Mouse (Mus musculus): Measurements from ENCODE around the gene Nedd9. TPM values are rescaled to one million over a fixed set of nuclear protein-coding genes. Genes with fewer than 3 reads are reported as not detected.

The Nedd9 gene
- polyA plus RNA-seq, 1 experiment from 2014 or later = 25.0 TPM

GRCm38 (mm10) chr13:41390698-41391097, 96.5 kb downstream of the Nedd9 start:
- no peaks in the 10 kb centered on the region for H3K36me3 ChIP-seq (ENCODE audit: control insufficient read depth, insufficient read depth, low read length)
- H3K27me3 ChIP-seq (ENCODE audit: control insufficient read depth, insufficient read depth, low read length) = no peaks in the 10 kb centered on the region
- no peaks in the 10 kb centered on the region for H3K9me3 ChIP-seq (replicated peaks; ENCODE audit: control insufficient read depth, low read length)
- H3K4me2 ChIP-seq (ENCODE audit: low read depth, low read length) = no peak overlapping the region
- no peak overlapping the region for H3K9ac ChIP-seq (ENCODE audit: low read length)
- H3K4me1 ChIP-seq (ENCODE audit: control insufficient read depth, insufficient read depth, low read length) = no peaks in the 10 kb centered on the region
- 94% methylated on average over 2 of the region's 2 CpGs for WGBS
- no peak for ATAC-seq (ENCODE audit: insufficient read depth, low FRiP score)
- no peak overlapping the region for H3K27ac ChIP-seq (ENCODE audit: low read length)
- no peak overlapping the region for H3K4me3 ChIP-seq (replicated peaks; ENCODE audit: low read length)

GRCm38 (mm10) chr13:41386581-41386980, 100.6 kb downstream of the Nedd9 start:
- no peak overlapping the region for H3K4me3 ChIP-seq (replicated peaks; ENCODE audit: low read length)
- no peak for ATAC-seq (ENCODE audit: insufficient read depth, low FRiP score)
- H3K27ac ChIP-seq (ENCODE audit: low read length) = no peak overlapping the region
- H3K36me3 ChIP-seq (ENCODE audit: control insufficient read depth, insufficient read depth, low read length) = no peaks in the 10 kb centered on the region
- H3K9me3 ChIP-seq (replicated peaks; ENCODE audit: control insufficient read depth, low read length) = no peaks in the 10 kb centered on the region
- H3K4me1 ChIP-seq (ENCODE audit: control insufficient read depth, insufficient read depth, low read length) = no peaks in the 10 kb centered on the region
- H3K27me3 ChIP-seq (ENCODE audit: control insufficient read depth, insufficient read depth, low read length) = no peaks in the 10 kb centered on the region
- 42% methylated on average over 4 of the region's 4 CpGs for WGBS
- H3K9ac ChIP-seq (ENCODE audit: low read length) = no peak overlapping the region
- no peak overlapping the region for H3K4me2 ChIP-seq (ENCODE audit: low read depth, low read length)

GRCm38 (mm10) chr13:41384896-41385295, 102.3 kb downstream of the Nedd9 start:
- ATAC-seq (ENCODE audit: insufficient read depth, low FRiP score) = no peak
- Histone ChIP-seq H3K4me2 (ENCODE audit: low read depth, low read length) (no peak overlapping the region), H3K4me1 (ENCODE audit: control insufficient read depth, insufficient read depth, low read length) (no peaks in the 10 kb centered on the region), H3K9ac (ENCODE audit: low read length) (no peak overlapping the region), H3K4me3 (replicated peaks; ENCODE audit: low read length) (no peak overlapping the region), H3K9me3 (replicated peaks; ENCODE audit: control insufficient read depth, low read length) (no peaks in the 10 kb centered on the region), H3K27ac (ENCODE audit: low read length) (no peak overlapping the region), H3K27me3 (ENCODE audit: control insufficient read depth, insufficient read depth, low read length) (no peaks in the 10 kb centered on the region), H3K36me3 (ENCODE audit: control insufficient read depth, insufficient read depth, low read length) (no peaks in the 10 kb centered on the region)
- whole genome bisulfite sequencing = 52% methylated on average over 4 of the region's 4 CpGs

GRCm38 (mm10) chr13:41382635-41383034, 104.5 kb downstream of the Nedd9 start:
- Histone ChIP-seq H3K4me2 (ENCODE audit: low read depth, low read length) (no peak overlapping the region), H3K27ac (ENCODE audit: low read length) (no peak overlapping the region), H3K9ac (ENCODE audit: low read length) (no peak overlapping the region), H3K4me3 (replicated peaks; ENCODE audit: low read length) (no peak overlapping the region), H3K9me3 (replicated peaks; ENCODE audit: control insufficient read depth, low read length) (no peaks in the 10 kb centered on the region), H3K36me3 (ENCODE audit: control insufficient read depth, insufficient read depth, low read length) (no peaks in the 10 kb centered on the region), H3K4me1 (ENCODE audit: control insufficient read depth, insufficient read depth, low read length) (no peaks in the 10 kb centered on the region), H3K27me3 (ENCODE audit: control insufficient read depth, insufficient read depth, low read length) (no peaks in the 10 kb centered on the region)
- no peak for ATAC-seq (ENCODE audit: insufficient read depth, low FRiP score)

GRCm38 (mm10) chr13:41381806-41382546, 105.2 kb downstream of the Nedd9 start:
- H3K4me1 ChIP-seq (ENCODE audit: control insufficient read depth, insufficient read depth, low read length) = no peaks in the 10 kb centered on the region
- ATAC-seq (ENCODE audit: insufficient read depth, low FRiP score) = no peak
- no peak overlapping the region for H3K27ac ChIP-seq (ENCODE audit: low read length)
- no peak overlapping the region for H3K4me3 ChIP-seq (replicated peaks; ENCODE audit: low read length)
- H3K36me3 ChIP-seq (ENCODE audit: control insufficient read depth, insufficient read depth, low read length) = no peaks in the 10 kb centered on the region
- WGBS = 74% methylated on average over 5 of the region's 5 CpGs
- no peaks in the 10 kb centered on the region for H3K9me3 ChIP-seq (replicated peaks; ENCODE audit: control insufficient read depth, low read length)
- H3K27me3 ChIP-seq (ENCODE audit: control insufficient read depth, insufficient read depth, low read length) = no peaks in the 10 kb centered on the region
- no peak overlapping the region for H3K9ac ChIP-seq (ENCODE audit: low read length)
- H3K4me2 ChIP-seq (ENCODE audit: low read depth, low read length) = no peak overlapping the region

GRCm38 (mm10) chr13:41381041-41381805, 105.9 kb downstream of the Nedd9 start:
- Histone ChIP-seq H3K9ac (ENCODE audit: low read length) (no peak overlapping the region), H3K9me3 (replicated peaks; ENCODE audit: control insufficient read depth, low read length) (no peaks in the 10 kb centered on the region), H3K4me1 (ENCODE audit: control insufficient read depth, insufficient read depth, low read length) (no peaks in the 10 kb centered on the region), H3K36me3 (ENCODE audit: control insufficient read depth, insufficient read depth, low read length) (no peaks in the 10 kb centered on the region), H3K4me2 (ENCODE audit: low read depth, low read length) (no peak overlapping the region), H3K4me3 (replicated peaks; ENCODE audit: low read length) (no peak overlapping the region), H3K27ac (ENCODE audit: low read length) (no peak overlapping the region), H3K27me3 (ENCODE audit: control insufficient read depth, insufficient read depth, low read length) (no peaks in the 10 kb centered on the region)
- no peak for ATAC-seq (ENCODE audit: insufficient read depth, low FRiP score)
- 79% methylated on average over 7 of the region's 7 CpGs for WGBS

GRCm38 (mm10) chr13:41379951-41380465, 107.2 kb downstream of the Nedd9 start:
- H3K36me3 ChIP-seq (ENCODE audit: control insufficient read depth, insufficient read depth, low read length) = no peaks in the 10 kb centered on the region
- no peak overlapping the region for H3K4me3 ChIP-seq (replicated peaks; ENCODE audit: low read length)
- no peak overlapping the region for H3K4me2 ChIP-seq (ENCODE audit: low read depth, low read length)
- WGBS = 85% methylated on average over 4 of the region's 4 CpGs
- no peaks in the 10 kb centered on the region for H3K27me3 ChIP-seq (ENCODE audit: control insufficient read depth, insufficient read depth, low read length)
- no peaks in the 10 kb centered on the region for H3K4me1 ChIP-seq (ENCODE audit: control insufficient read depth, insufficient read depth, low read length)
- no peak overlapping the region for H3K9ac ChIP-seq (ENCODE audit: low read length)
- no peak for ATAC-seq (ENCODE audit: insufficient read depth, low FRiP score)
- H3K9me3 ChIP-seq (replicated peaks; ENCODE audit: control insufficient read depth, low read length) = no peaks in the 10 kb centered on the region
- no peak overlapping the region for H3K27ac ChIP-seq (ENCODE audit: low read length)

GRCm38 (mm10) chr13:41378462-41378861, 108.7 kb downstream of the Nedd9 start:
- Histone ChIP-seq H3K9ac (ENCODE audit: low read length) (no peak overlapping the region), H3K27me3 (ENCODE audit: control insufficient read depth, insufficient read depth, low read length) (no peaks in the 10 kb centered on the region), H3K4me1 (ENCODE audit: control insufficient read depth, insufficient read depth, low read length) (no peaks in the 10 kb centered on the region), H3K9me3 (replicated peaks; ENCODE audit: control insufficient read depth, low read length) (no peaks in the 10 kb centered on the region), H3K36me3 (ENCODE audit: control insufficient read depth, insufficient read depth, low read length) (no peaks in the 10 kb centered on the region), H3K27ac (ENCODE audit: low read length) (no peak overlapping the region), H3K4me2 (ENCODE audit: low read depth, low read length) (no peak overlapping the region), H3K4me3 (replicated peaks; ENCODE audit: low read length) (no peak overlapping the region)
- no peak for ATAC-seq (ENCODE audit: insufficient read depth, low FRiP score)
- WGBS = 53% methylated on average over 5 of the region's 5 CpGs

GRCm38 (mm10) chr13:41377856-41378255, 109.3 kb downstream of the Nedd9 start:
- Histone ChIP-seq H3K4me2 (ENCODE audit: low read depth, low read length) (no peak overlapping the region), H3K36me3 (ENCODE audit: control insufficient read depth, insufficient read depth, low read length) (no peaks in the 10 kb centered on the region), H3K9me3 (replicated peaks; ENCODE audit: control insufficient read depth, low read length) (no peaks in the 10 kb centered on the region), H3K27me3 (ENCODE audit: control insufficient read depth, insufficient read depth, low read length) (no peaks in the 10 kb centered on the region), H3K27ac (ENCODE audit: low read length) (no peak overlapping the region), H3K4me1 (ENCODE audit: control insufficient read depth, insufficient read depth, low read length) (no peaks in the 10 kb centered on the region), H3K4me3 (replicated peaks; ENCODE audit: low read length) (no peak overlapping the region), H3K9ac (ENCODE audit: low read length) (no peak overlapping the region)
- WGBS = 76% methylated on average over 9 of the region's 9 CpGs
- no peak for ATAC-seq (ENCODE audit: insufficient read depth, low FRiP score)
